Mouse (Mus musculus): ENCODE measurements around the gene Adam10.

- no peak for TF ChIP-seq CTCF (IDR thresholded peaks at IDR 0.05)
- TF ChIP-seq EP300 (IDR thresholded peaks at IDR 0.05) = no peak
Observed at GRCm38 (mm10) chr9:70653875-70654274, 24.9 kb upstream of the Adam10 start.
